Mouse (Mus musculus): ENCODE data around the gene Kcnh6. TPM values are rescaled to one million over a fixed set of nuclear protein-coding genes. Genes with fewer than 3 reads are reported as not detected.

Gene Kcnh6
- polyA plus RNA-seq (2016; fragmentation: Nextera tagmentation; extraction: Ambion mirVana), result 0.24 and 0.36 TPM in 2 replicates

- Histone ChIP-seq H3K27me3 (peaks cover 46% of the 10 kb centered on the region), H3K36me3 (no peaks in the 10 kb centered on the region), H3K4me1 (replicated peaks) (peaks cover 4% of the 10 kb centered on the region), H3K4me2 (peak within 1 kb of the TSS; percentile 63), H3K4me3 (replicated peaks) (peak within 1 kb of the TSS; percentile 31), H3K9ac (replicated peaks) (no peak within 1 kb of the TSS), H3K27ac (no peak within 1 kb of the TSS), H3K9me3 (no peaks in the 10 kb centered on the region)
- WGBS, result 1% methylated on average over 23 of the region's 25 CpGs
- ATAC-seq (ENCODE audit: insufficient number of reproducible peaks, insufficient read depth, low FRiP score, low TSS enrichment, low read depth), result no peak
Measured at GRCm38 (mm10) chr11:106007821-106008220, at the start of gene Kcnh6. Gene Kcnh6, plus strand, starts transcription at chr11:106008124.

- Histone ChIP-seq H3K36me3 (no peaks in the 10 kb centered on the region), H3K27ac (no peak overlapping the region), H3K4me2 (no peak overlapping the region), H3K4me3 (replicated peaks) (no peak overlapping the region), H3K4me1 (replicated peaks) (no peaks in the 10 kb centered on the region), H3K9me3 (no peaks in the 10 kb centered on the region), H3K9ac (replicated peaks) (no peak overlapping the region), H3K27me3 (no peaks in the 10 kb centered on the region)
- 59% methylated on average over 1 of the region's 1 CpGs for WGBS
- ATAC-seq (ENCODE audit: insufficient number of reproducible peaks, insufficient read depth, low FRiP score, low TSS enrichment, low read depth), result no peak
Measured at GRCm38 (mm10) chr11:105958566-105958965, 49.4 kb upstream of the Kcnh6 start.

- no peak overlapping the region for H3K9ac ChIP-seq (replicated peaks)
- ATAC-seq (ENCODE audit: insufficient number of reproducible peaks, insufficient read depth, low FRiP score, low TSS enrichment, low read depth), result no peak
- H3K4me2 ChIP-seq, result no peak overlapping the region
- no peak overlapping the region for H3K27ac ChIP-seq
- H3K36me3 ChIP-seq, result no peaks in the 10 kb centered on the region
- H3K9me3 ChIP-seq, result no peaks in the 10 kb centered on the region
- no peak overlapping the region for H3K4me3 ChIP-seq (replicated peaks)
- no peaks in the 10 kb centered on the region for H3K4me1 ChIP-seq (replicated peaks)
- H3K27me3 ChIP-seq, result peaks cover 4% of the 10 kb centered on the region; the same call in 1 of the 2 replicates
- 64% methylated on average over 17 of the region's 17 CpGs for WGBS
Measured at GRCm38 (mm10) chr11:105959355-105959754, 48.6 kb upstream of the Kcnh6 start.

GRCm38 (mm10) chr11:105964691-105965090 lies 43.2 kb upstream of the Kcnh6 start:
- 65% methylated on average over 5 of the region's 5 CpGs for WGBS
- H3K9ac ChIP-seq (replicated peaks), result no peak overlapping the region
- H3K9me3 ChIP-seq, result no peaks in the 10 kb centered on the region
- H3K36me3 ChIP-seq, result no peaks in the 10 kb centered on the region
- no peak overlapping the region for H3K4me2 ChIP-seq
- peaks cover 10% of the 10 kb centered on the region for H3K4me1 ChIP-seq (replicated peaks)
- no peak for ATAC-seq (ENCODE audit: insufficient number of reproducible peaks, insufficient read depth, low FRiP score, low TSS enrichment, low read depth)
- H3K4me3 ChIP-seq (replicated peaks), result no peak overlapping the region
- H3K27me3 ChIP-seq, result peaks cover 47% of the 10 kb centered on the region
- no peak overlapping the region for H3K27ac ChIP-seq

GRCm38 (mm10) chr11:105966288-105966687 lies 41.6 kb upstream of the Kcnh6 start:
- H3K9me3 ChIP-seq, result no peaks in the 10 kb centered on the region
- no peak overlapping the region for H3K4me3 ChIP-seq (replicated peaks)
- peaks cover 61% of the 10 kb centered on the region for H3K27me3 ChIP-seq
- no peaks in the 10 kb centered on the region for H3K36me3 ChIP-seq
- ATAC-seq (ENCODE audit: insufficient number of reproducible peaks, insufficient read depth, low FRiP score, low TSS enrichment, low read depth), result no peak
- H3K9ac ChIP-seq (replicated peaks), result no peak overlapping the region
- H3K27ac ChIP-seq, result no peak overlapping the region
- WGBS, result 68% methylated on average over 4 of the region's 4 CpGs
- H3K4me1 ChIP-seq (replicated peaks), result peaks cover 10% of the 10 kb centered on the region
- H3K4me2 ChIP-seq, result no peak overlapping the region

- ATAC-seq (ENCODE audit: insufficient number of reproducible peaks, insufficient read depth, low FRiP score, low TSS enrichment, low read depth), result peak; percentile 5; the same call in 1 of the 2 replicates
- no peak within 1 kb of the TSS for H3K27ac ChIP-seq
Measured at GRCm38 (mm10) chr11:105967741-105968574, 40.0 kb upstream of the Kcnh6 start, which contains the start of gene Ace. Gene Ace, plus strand, starts transcription at chr11:105967945.

GRCm38 (mm10) chr11:105968948-105969347 lies 39.0 kb upstream of the Kcnh6 start:
- no peaks in the 10 kb centered on the region for H3K36me3 ChIP-seq
- H3K4me3 ChIP-seq (replicated peaks), result no peak overlapping the region
- H3K27me3 ChIP-seq, result peaks cover 68% of the 10 kb centered on the region
- H3K9ac ChIP-seq (replicated peaks), result no peak overlapping the region
- 52% methylated on average over 10 of the region's 10 CpGs for WGBS
- H3K27ac ChIP-seq, result no peak overlapping the region
- H3K4me1 ChIP-seq (replicated peaks), result peaks cover 10% of the 10 kb centered on the region
- ATAC-seq (ENCODE audit: insufficient number of reproducible peaks, insufficient read depth, low FRiP score, low TSS enrichment, low read depth), result no peak
- no peaks in the 10 kb centered on the region for H3K9me3 ChIP-seq
- peak overlapping the region; percentile 93; the same call in 1 of the 2 replicates for H3K4me2 ChIP-seq

More at GRCm38 (mm10) chr11:105967741-105968574, 40.0 kb upstream of the Kcnh6 start, which contains the start of gene Ace:
- Histone ChIP-seq H3K36me3 (no peaks in the 10 kb centered on the region), H3K9me3 (no peaks in the 10 kb centered on the region), H3K27me3 (peaks cover 69% of the 10 kb centered on the region), H3K4me3 (replicated peaks) (peak within 1 kb of the TSS; percentile 56), H3K4me1 (replicated peaks) (peaks cover 10% of the 10 kb centered on the region), H3K4me2 (peak within 1 kb of the TSS; percentile 93), H3K9ac (replicated peaks) (peak within 1 kb of the TSS; percentile 65)
- WGBS, result under 1% methylated on average over 75 of the region's 76 CpGs

- H3K4me1 ChIP-seq (replicated peaks), result peaks cover 10% of the 10 kb centered on the region
- no peak overlapping the region for H3K27ac ChIP-seq
- H3K27me3 ChIP-seq, result peaks cover 65% of the 10 kb centered on the region
- no peaks in the 10 kb centered on the region for H3K36me3 ChIP-seq
- WGBS, result 52% methylated on average over 1 of the region's 1 CpGs
- H3K9ac ChIP-seq (replicated peaks), result no peak overlapping the region
- H3K4me3 ChIP-seq (replicated peaks), result no peak overlapping the region
- H3K4me2 ChIP-seq, result no peak overlapping the region
- no peaks in the 10 kb centered on the region for H3K9me3 ChIP-seq
- ATAC-seq (ENCODE audit: insufficient number of reproducible peaks, insufficient read depth, low FRiP score, low TSS enrichment, low read depth), result no peak
Measured at GRCm38 (mm10) chr11:105969516-105969915, 38.4 kb upstream of the Kcnh6 start.

- H3K4me1 ChIP-seq (replicated peaks), result no peaks in the 10 kb centered on the region
- no peaks in the 10 kb centered on the region for H3K36me3 ChIP-seq
- no peaks in the 10 kb centered on the region for H3K9me3 ChIP-seq
- ATAC-seq (ENCODE audit: insufficient number of reproducible peaks, insufficient read depth, low FRiP score, low TSS enrichment, low read depth), result no peak
- no peak overlapping the region for H3K4me2 ChIP-seq
- WGBS, result 97% methylated on average over 6 of the region's 6 CpGs
- H3K9ac ChIP-seq (replicated peaks), result no peak overlapping the region
- peaks cover 35% of the 10 kb centered on the region for H3K27me3 ChIP-seq
- H3K27ac ChIP-seq, result no peak overlapping the region
- H3K4me3 ChIP-seq (replicated peaks), result no peak overlapping the region
Measured at GRCm38 (mm10) chr11:105974593-105974992, 33.3 kb upstream of the Kcnh6 start.

- no peak for ATAC-seq (ENCODE audit: insufficient number of reproducible peaks, insufficient read depth, low FRiP score, low TSS enrichment, low read depth)
- WGBS, result 63% methylated on average over 3 of the region's 3 CpGs
- H3K36me3 ChIP-seq, result no peaks in the 10 kb centered on the region
- H3K4me3 ChIP-seq (replicated peaks), result no peak overlapping the region
- no peak overlapping the region for H3K9ac ChIP-seq (replicated peaks)
- H3K9me3 ChIP-seq, result no peaks in the 10 kb centered on the region
- no peak overlapping the region for H3K27ac ChIP-seq
- peaks cover 31% of the 10 kb centered on the region for H3K27me3 ChIP-seq
- H3K4me2 ChIP-seq, result no peak overlapping the region
- no peaks in the 10 kb centered on the region for H3K4me1 ChIP-seq (replicated peaks)
Measured at GRCm38 (mm10) chr11:105975050-105975449, 32.9 kb upstream of the Kcnh6 start.

- Histone ChIP-seq H3K4me3 (replicated peaks) (no peak overlapping the region), H3K9me3 (no peaks in the 10 kb centered on the region), H3K9ac (replicated peaks) (no peak overlapping the region), H3K4me1 (replicated peaks) (no peaks in the 10 kb centered on the region), H3K27me3 (peaks cover 25% of the 10 kb centered on the region), H3K4me2 (no peak overlapping the region), H3K36me3 (no peaks in the 10 kb centered on the region), H3K27ac (no peak overlapping the region)
- ATAC-seq (ENCODE audit: insufficient number of reproducible peaks, insufficient read depth, low FRiP score, low TSS enrichment, low read depth), result no peak
- 86% methylated on average over 5 of the region's 5 CpGs for WGBS
Measured at GRCm38 (mm10) chr11:105975636-105976035, 32.3 kb upstream of the Kcnh6 start.

Measured in limb, embryonic 12.5 days (tissue).